Mouse (Mus musculus) C2C12 (cell line): Measurements from ENCODE around the gene Tpcn2.

ENCODE experiments used
- CTCF ChIP-seq: IDR thresholded peaks from one replicate; pipeline ENCODE4 v1.5.1; 2011; ENCODE audit not compliant: control insufficient read depth, insufficient read depth, insufficient read length
- MAX ChIP-seq: IDR thresholded peaks from one replicate; pipeline ENCODE4 v1.6.1; 2011; ENCODE audit warnings: mild to moderate bottlenecking, control low read depth
- MYOD1 ChIP-seq: IDR thresholded peaks from one replicate; pipeline ENCODE4 v1.6.1; 2011; ENCODE audit warnings: low read depth; ENCODE audit not compliant: control insufficient read depth, insufficient read length
- USF1 ChIP-seq: IDR thresholded peaks from one replicate; pipeline ENCODE4 v1.6.1; 2011; ENCODE audit warnings: low read depth, mild to moderate bottlenecking, control low read depth, moderate library complexity

DNA sequence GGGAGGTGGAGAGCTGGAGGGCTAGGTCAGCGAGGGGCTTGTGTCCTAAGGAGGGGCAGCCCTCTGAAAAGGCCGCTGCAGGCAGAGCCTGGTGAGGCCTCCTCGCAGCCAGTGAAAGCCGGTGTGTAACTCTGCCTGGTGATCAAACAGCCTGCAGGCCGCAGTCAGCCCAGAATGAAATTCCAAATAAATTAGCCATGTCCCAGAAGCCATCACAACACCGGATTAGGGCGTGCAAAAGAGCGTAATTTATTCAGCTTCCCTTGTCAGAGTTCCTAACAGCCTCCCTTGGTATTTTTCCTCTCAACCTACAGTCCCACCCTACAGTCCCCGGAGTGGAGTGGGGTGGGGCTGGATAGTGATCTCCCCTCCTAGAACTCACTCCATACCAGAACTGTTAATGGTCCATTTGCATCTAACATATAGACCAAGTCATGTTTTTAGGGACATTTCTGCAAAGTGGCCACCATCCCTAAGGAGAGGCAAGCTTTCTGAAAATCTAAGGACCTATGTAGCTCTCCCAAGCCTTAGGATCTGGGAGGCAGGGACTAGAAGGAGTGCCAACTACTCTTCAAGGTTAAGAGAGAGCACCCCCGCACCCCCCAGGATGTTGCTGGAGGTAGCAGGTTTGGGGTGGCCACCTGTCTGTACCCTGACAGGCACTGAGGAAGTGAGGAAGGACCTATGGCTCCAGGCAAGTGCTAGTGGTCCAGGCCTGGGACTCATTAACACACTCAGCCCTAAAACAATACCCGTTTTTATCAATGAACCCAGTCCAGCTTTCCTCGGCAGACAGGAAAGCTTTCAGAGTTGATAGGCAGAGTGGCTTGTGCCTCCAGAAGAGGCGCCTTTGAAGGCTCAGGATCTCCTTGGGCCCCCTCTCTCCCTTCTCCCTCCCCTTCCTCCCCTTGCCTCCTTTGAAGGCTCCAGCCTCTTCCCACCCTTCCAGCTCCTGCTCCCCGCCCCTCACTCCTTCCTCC is 71.8 kb downstream of the Tpcn2 start:
- TF ChIP-seq USF1 (no peak), CTCF (no peak), MAX (no peak), MYOD1 (no peak)
